Mouse (Mus musculus): ENCODE measurements around the gene Gm28308. TPM values are rescaled to one million over a fixed set of nuclear protein-coding genes. Genes with fewer than 3 reads are reported as not detected.
A peak's percentile ranks its signal among the peaks of the same experiment; 100 is the strongest.

Gm28308 gene
- polyA plus RNA-seq, 1 experiment from 2014 or later, result not detected

GRCm38 (mm10) chr6:52194690-52195089, 18.4 kb downstream of the Gm28308 start:
- no peaks in the 10 kb centered on the region for H3K9me3 ChIP-seq (replicated peaks; ENCODE audit: control insufficient read depth, low read length)
- no peak overlapping the region for H3K4me3 ChIP-seq (ENCODE audit: low read length)
- no peaks in the 10 kb centered on the region for H3K36me3 ChIP-seq (ENCODE audit: control insufficient read depth, insufficient read depth)
- no peak overlapping the region for H3K4me2 ChIP-seq (ENCODE audit: low read depth, low read length)
- peaks cover 90% of the 10 kb centered on the region for H3K27me3 ChIP-seq (ENCODE audit: control insufficient read depth, insufficient read depth, low read length)
- no peak for ATAC-seq (replicated peaks; ENCODE audit: extremely low read depth, insufficient read depth, low FRiP score)
- H3K4me1 ChIP-seq (ENCODE audit: control insufficient read depth, insufficient read depth, low read length), result peaks cover 5% of the 10 kb centered on the region; the same call in 1 of the 2 replicates
- no peak overlapping the region for H3K27ac ChIP-seq (ENCODE audit: low read length)
- H3K9ac ChIP-seq (ENCODE audit: low read length), result no peak overlapping the region
- WGBS, result 16% methylated on average over 10 of the region's 10 CpGs

- H3K9me3 ChIP-seq (replicated peaks; ENCODE audit: control insufficient read depth, low read length), result no peaks in the 10 kb centered on the region
- H3K4me3 ChIP-seq (ENCODE audit: low read length), result peak overlapping the region; percentile 58
- H3K27ac ChIP-seq (ENCODE audit: low read length), result no peak overlapping the region; the same call in 1 of the 2 replicates
- peak overlapping the region; percentile 65 for H3K4me2 ChIP-seq (ENCODE audit: low read depth, low read length)
- peak; percentile 81 for ATAC-seq (replicated peaks; ENCODE audit: extremely low read depth, insufficient read depth, low FRiP score)
- peak overlapping the region; percentile 42 for H3K9ac ChIP-seq (ENCODE audit: low read length)
- H3K4me1 ChIP-seq (ENCODE audit: control insufficient read depth, insufficient read depth, low read length), result peaks cover 5% of the 10 kb centered on the region; the same call in 1 of the 2 replicates
- peaks cover 94% of the 10 kb centered on the region for H3K27me3 ChIP-seq (ENCODE audit: control insufficient read depth, insufficient read depth, low read length)
- no peaks in the 10 kb centered on the region for H3K36me3 ChIP-seq (ENCODE audit: control insufficient read depth, insufficient read depth)
- 2% methylated on average over 39 of the region's 55 CpGs for WGBS
Observed at GRCm38 (mm10) chr6:52191860-52192550, 21.1 kb downstream of the Gm28308 start.

GRCm38 (mm10) chr6:52190906-52191810, 22.0 kb downstream of the Gm28308 start, which contains the start of gene Hoxa4:
Gene Hoxa4 (minus strand): TSS chr6:52191753.
- peaks cover 94% of the 10 kb centered on the region for H3K27me3 ChIP-seq (ENCODE audit: control insufficient read depth, insufficient read depth, low read length)
- peak within 1 kb of the TSS; percentile 55 for H3K9ac ChIP-seq (ENCODE audit: low read length)
- no peaks in the 10 kb centered on the region for H3K36me3 ChIP-seq (ENCODE audit: control insufficient read depth, insufficient read depth)
- peak within 1 kb of the TSS; percentile 65 for H3K4me2 ChIP-seq (ENCODE audit: low read depth, low read length)
- 1% methylated on average over 84 of the region's 102 CpGs for WGBS
- H3K9me3 ChIP-seq (replicated peaks; ENCODE audit: control insufficient read depth, low read length), result no peaks in the 10 kb centered on the region
- H3K4me3 ChIP-seq (ENCODE audit: low read length), result peak within 1 kb of the TSS; percentile 58
- peak within 1 kb of the TSS; percentile 9; the same call in 1 of the 2 replicates for H3K27ac ChIP-seq (ENCODE audit: low read length)
- peaks cover 5% of the 10 kb centered on the region; the same call in 1 of the 2 replicates for H3K4me1 ChIP-seq (ENCODE audit: control insufficient read depth, insufficient read depth, low read length)
- no peak for ATAC-seq (replicated peaks; ENCODE audit: extremely low read depth, insufficient read depth, low FRiP score)

- WGBS, result 6% methylated on average over 23 of the region's 23 CpGs
- H3K36me3 ChIP-seq (ENCODE audit: control insufficient read depth, insufficient read depth), result no peaks in the 10 kb centered on the region
- no peaks in the 10 kb centered on the region for H3K9me3 ChIP-seq (replicated peaks; ENCODE audit: control insufficient read depth, low read length)
- no peak for ATAC-seq (replicated peaks; ENCODE audit: extremely low read depth, insufficient read depth, low FRiP score)
- H3K4me1 ChIP-seq (ENCODE audit: control insufficient read depth, insufficient read depth, low read length), result peaks cover 5% of the 10 kb centered on the region; the same call in 1 of the 2 replicates
- H3K27me3 ChIP-seq (ENCODE audit: control insufficient read depth, insufficient read depth, low read length), result peaks cover 95% of the 10 kb centered on the region
- H3K4me2 ChIP-seq (ENCODE audit: low read depth, low read length), result peak overlapping the region; percentile 40; the same call in 1 of the 2 replicates
- H3K9ac ChIP-seq (ENCODE audit: low read length), result no peak overlapping the region
- H3K4me3 ChIP-seq (ENCODE audit: low read length), result peak overlapping the region; percentile 25
- H3K27ac ChIP-seq (ENCODE audit: low read length), result no peak overlapping the region
Observed at GRCm38 (mm10) chr6:52190410-52190809, 22.7 kb downstream of the Gm28308 start.

- ATAC-seq (replicated peaks; ENCODE audit: extremely low read depth, insufficient read depth, low FRiP score), result no peak
- Histone ChIP-seq H3K4me1 (ENCODE audit: control insufficient read depth, insufficient read depth, low read length) (peaks cover 5% of the 10 kb centered on the region; the same call in 1 of the 2 replicates), H3K9ac (ENCODE audit: low read length) (no peak overlapping the region), H3K27ac (ENCODE audit: low read length) (no peak overlapping the region), H3K9me3 (replicated peaks; ENCODE audit: control insufficient read depth, low read length) (no peaks in the 10 kb centered on the region), H3K27me3 (ENCODE audit: control insufficient read depth, insufficient read depth, low read length) (peaks cover 95% of the 10 kb centered on the region), H3K4me2 (ENCODE audit: low read depth, low read length) (no peak overlapping the region), H3K36me3 (ENCODE audit: control insufficient read depth, insufficient read depth) (no peaks in the 10 kb centered on the region), H3K4me3 (ENCODE audit: low read length) (no peak overlapping the region)
- 16% methylated on average over 8 of the region's 8 CpGs for WGBS
Observed at GRCm38 (mm10) chr6:52189909-52190308, 23.2 kb downstream of the Gm28308 start.

- ATAC-seq (replicated peaks; ENCODE audit: extremely low read depth, insufficient read depth, low FRiP score), result no peak
- peaks cover 95% of the 10 kb centered on the region for H3K27me3 ChIP-seq (ENCODE audit: control insufficient read depth, insufficient read depth, low read length)
- no peaks in the 10 kb centered on the region for H3K36me3 ChIP-seq (ENCODE audit: control insufficient read depth, insufficient read depth)
- H3K9me3 ChIP-seq (replicated peaks; ENCODE audit: control insufficient read depth, low read length), result no peaks in the 10 kb centered on the region
- 18% methylated on average over 5 of the region's 5 CpGs for WGBS
- H3K27ac ChIP-seq (ENCODE audit: low read length), result no peak overlapping the region
- H3K4me3 ChIP-seq (ENCODE audit: low read length), result no peak overlapping the region
- peaks cover 5% of the 10 kb centered on the region; the same call in 1 of the 2 replicates for H3K4me1 ChIP-seq (ENCODE audit: control insufficient read depth, insufficient read depth, low read length)
- no peak overlapping the region for H3K4me2 ChIP-seq (ENCODE audit: low read depth, low read length)
- no peak overlapping the region for H3K9ac ChIP-seq (ENCODE audit: low read length)
Observed at GRCm38 (mm10) chr6:52189172-52189591, 24.0 kb downstream of the Gm28308 start.

GRCm38 (mm10) chr6:52186500-52186899, 26.6 kb downstream of the Gm28308 start:
- no peaks in the 10 kb centered on the region for H3K36me3 ChIP-seq (ENCODE audit: control insufficient read depth, insufficient read depth)
- no peaks in the 10 kb centered on the region for H3K9me3 ChIP-seq (replicated peaks; ENCODE audit: control insufficient read depth, low read length)
- H3K4me3 ChIP-seq (ENCODE audit: low read length), result no peak overlapping the region
- H3K4me1 ChIP-seq (ENCODE audit: control insufficient read depth, insufficient read depth, low read length), result no peaks in the 10 kb centered on the region
- no peak overlapping the region for H3K4me2 ChIP-seq (ENCODE audit: low read depth, low read length)
- H3K27me3 ChIP-seq (ENCODE audit: control insufficient read depth, insufficient read depth, low read length), result peaks cover 98% of the 10 kb centered on the region
- 24% methylated on average over 1 of the region's 1 CpGs for WGBS
- no peak for ATAC-seq (replicated peaks; ENCODE audit: extremely low read depth, insufficient read depth, low FRiP score)
- no peak overlapping the region for H3K27ac ChIP-seq (ENCODE audit: low read length)
- H3K9ac ChIP-seq (ENCODE audit: low read length), result no peak overlapping the region

- Histone ChIP-seq H3K27ac (ENCODE audit: low read length) (no peak overlapping the region), H3K36me3 (ENCODE audit: control insufficient read depth, insufficient read depth) (no peaks in the 10 kb centered on the region), H3K4me3 (ENCODE audit: low read length) (no peak overlapping the region), H3K4me2 (ENCODE audit: low read depth, low read length) (no peak overlapping the region), H3K9me3 (replicated peaks; ENCODE audit: control insufficient read depth, low read length) (no peaks in the 10 kb centered on the region), H3K4me1 (ENCODE audit: control insufficient read depth, insufficient read depth, low read length) (no peaks in the 10 kb centered on the region), H3K27me3 (ENCODE audit: control insufficient read depth, insufficient read depth, low read length) (peaks cover 98% of the 10 kb centered on the region), H3K9ac (ENCODE audit: low read length) (no peak overlapping the region)
- 29% methylated on average over 3 of the region's 3 CpGs for WGBS
- ATAC-seq (replicated peaks; ENCODE audit: extremely low read depth, insufficient read depth, low FRiP score), result no peak
Observed at GRCm38 (mm10) chr6:52185834-52186233, 27.3 kb downstream of the Gm28308 start.

Measured in heart, embryonic 16.5 days (tissue).